Mouse (Mus musculus): ENCODE measurements around the gene Tex37. TPM values are rescaled to one million over a fixed set of nuclear protein-coding genes. Genes with fewer than 3 reads are reported as not detected.

Tex37 gene
- total and polyA plus RNA-seq, 3 experiments: not detected

- no peaks in the 10 kb centered on the region for H3K9me3 ChIP-seq (replicated peaks; ENCODE audit: insufficient read depth, low read length)
- TF ChIP-seq E2F4 (IDR thresholded peaks at IDR 0.05; ENCODE audit: borderline replicate concordance, low read depth, low read length) (no peak), JUND (IDR thresholded peaks at IDR 0.05; ENCODE audit: low read depth, low read length) (no peak), SMC3 (IDR thresholded peaks at IDR 0.05; ENCODE audit: low read depth, low read length) (no peak), NRF1 (IDR thresholded peaks at IDR 0.05; ENCODE audit: insufficient read depth, low read depth, low read length, poor library complexity, severe bottlenecking) (no peak), MEF2A (IDR thresholded peaks at IDR 0.05; ENCODE audit: extremely low read depth, insufficient replicate concordance, low read depth, low read length, poor library complexity, severe bottlenecking) (no peak)
- no peak for DNase-seq (ENCODE audit: low read depth, low spot score)
- no peaks in the 10 kb centered on the region for H3K27me3 ChIP-seq (ENCODE audit: control insufficient read depth in 1 of 2, insufficient read depth in 2 of 2, low read length in 2 of 2)
- H3K36me3 ChIP-seq (ENCODE audit: control insufficient read depth in 1 of 2, insufficient read depth in 2 of 2, low read length in 2 of 2): no peaks in the 10 kb centered on the region
- H3K79me2 ChIP-seq (ENCODE audit: control insufficient read depth, insufficient read depth, low read length, poor library complexity): no peaks in the 10 kb centered on the region
- H3K9ac ChIP-seq (ENCODE audit: control insufficient read depth, low read depth, low read length, poor library complexity, severe bottlenecking): no peak overlapping the region
- H3K4me3 ChIP-seq (ENCODE audit: control insufficient read depth in 1 of 2, insufficient read depth in 1 of 2, low read depth in 2 of 2, low read length in 2 of 2): no peak overlapping the region
- no peak overlapping the region for H3K27ac ChIP-seq (ENCODE audit: control insufficient read depth, low read depth, low read length)
- no peaks in the 10 kb centered on the region for H3K4me1 ChIP-seq (ENCODE audit: control insufficient read depth in 1 of 2, insufficient read depth in 2 of 2, low read length in 2 of 2)
These were observed 47.2 kb downstream of the Tex37 start for GRCm38 (mm10) chr6:70871511-70871980.

GRCm38 (mm10) chr6:70867297-70867696, 51.4 kb downstream of the Tex37 start:
- no peaks in the 10 kb centered on the region for H3K27me3 ChIP-seq (ENCODE audit: control insufficient read depth in 1 of 2, insufficient read depth in 2 of 2, low read length in 2 of 2)
- H3K9ac ChIP-seq (ENCODE audit: control insufficient read depth, low read depth, low read length, poor library complexity, severe bottlenecking): no peak overlapping the region
- H3K79me2 ChIP-seq (ENCODE audit: control insufficient read depth, insufficient read depth, low read length, poor library complexity): no peaks in the 10 kb centered on the region
- H3K27ac ChIP-seq (ENCODE audit: control insufficient read depth, low read depth, low read length): no peak overlapping the region
- H3K4me1 ChIP-seq (ENCODE audit: control insufficient read depth in 1 of 2, insufficient read depth in 2 of 2, low read length in 2 of 2): no peaks in the 10 kb centered on the region
- H3K9me3 ChIP-seq (replicated peaks; ENCODE audit: insufficient read depth, low read length): no peaks in the 10 kb centered on the region
- no peaks in the 10 kb centered on the region for H3K36me3 ChIP-seq (ENCODE audit: control insufficient read depth in 1 of 2, insufficient read depth in 2 of 2, low read length in 2 of 2)
- TF ChIP-seq MYB (IDR thresholded peaks at IDR 0.05; ENCODE audit: low read depth, low read length) (no peak), E2F4 (IDR thresholded peaks at IDR 0.05; ENCODE audit: borderline replicate concordance, low read depth, low read length) (no peak), CTCF (IDR thresholded peaks at IDR 0.05 in 2 of 3, conservative IDR thresholded peaks at IDR 0.05 in 1 of 3; ENCODE audit: control insufficient read depth in 1 of 3, insufficient read depth in 1 of 3, low read depth in 2 of 3, low read length in 3 of 3, poor library complexity in 1 of 3, severe bottlenecking in 1 of 3) (no peak), USF2 (IDR thresholded peaks at IDR 0.05; ENCODE audit: borderline replicate concordance in 1 of 2, insufficient read depth in 1 of 2, low read depth in 1 of 2, low read length in 2 of 2) (no peak), GABPA (IDR thresholded peaks at IDR 0.05; ENCODE audit: low read depth, low read length) (no peak), ETS1 (IDR thresholded peaks at IDR 0.05; ENCODE audit: low read depth, low read length) (no peak), POLR2AphosphoS5 (IDR thresholded peaks at IDR 0.05; ENCODE audit: borderline replicate concordance, low read depth, low read length) (no peak), POLR2AphosphoS2 (IDR thresholded peaks at IDR 0.05; ENCODE audit: low read length) (no peak), MAFK (IDR thresholded peaks at IDR 0.05; ENCODE audit: borderline replicate concordance, low read depth, low read length) (no peak), ZNF384 (IDR thresholded peaks at IDR 0.05; ENCODE audit: low read depth, low read length) (no peak), SIN3A (IDR thresholded peaks at IDR 0.05; ENCODE audit: low read length) (no peak), ZKSCAN1 (IDR thresholded peaks at IDR 0.05; ENCODE audit: low read depth, low read length) (no peak), KAT2A (conservative IDR thresholded peaks at IDR 0.05; ENCODE audit: low read depth, low read length) (no peak), JUND (IDR thresholded peaks at IDR 0.05; ENCODE audit: low read depth, low read length) (no peak)
- H3K4me3 ChIP-seq (ENCODE audit: control insufficient read depth in 1 of 2, insufficient read depth in 1 of 2, low read depth in 2 of 2, low read length in 2 of 2): no peak overlapping the region
- DNase-seq (ENCODE audit: low read depth, low spot score): no peak
